In the genomic region with DNA sequence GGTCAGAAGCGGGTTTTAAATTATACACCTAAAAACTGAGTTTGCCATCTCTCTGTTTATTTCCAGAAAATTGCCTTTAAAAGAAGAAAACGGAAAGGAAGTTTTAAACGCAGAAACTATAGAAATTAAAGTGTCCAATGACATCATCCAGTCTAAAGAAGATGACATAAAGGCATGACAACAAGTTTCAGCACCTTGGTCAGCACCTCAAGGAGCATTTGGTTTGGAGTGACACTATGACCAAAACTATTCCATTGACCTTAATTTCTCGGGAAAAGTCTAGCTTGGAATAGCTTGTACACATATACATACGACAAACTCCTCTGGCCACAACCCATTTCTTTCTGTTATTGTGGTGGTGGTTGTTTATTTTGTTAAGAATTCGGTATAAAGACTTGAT, we compare ENCODE assay signal across 12 mouse cellular contexts.
A peak's percentile ranks its signal among the peaks of the same experiment; 100 is the strongest.
DNase-seq lines count a peak whose midpoint lies in the region; TF ChIP-seq lines count a peak whose summit lies in the region.
"Had no signal": no experiment of that assay in that cellular context is flagged by ENCODE, and none has a peak within 500 bp of the region (broad histone marks: within the 10 kb centered on the region; RNA-seq: fewer than 3 reads in every experiment).

No protein-coding gene starts in this region.

- H3K27ac ChIP-seq in left cerebral cortex, adult 2 months, result no peak overlapping the region
- H3K27ac ChIP-seq: embryonic facial prominence, embryonic 12.5 days; forebrain, embryonic 13.5 days; liver, embryonic 13.5 days had no signal

- no peak for TF ChIP-seq CTCF in left cerebral cortex, adult 2 months (IDR thresholded peaks at IDR 0.05)

- H3K4me3 ChIP-seq in left cerebral cortex, adult 2 months, result no peak overlapping the region
- H3K4me3 ChIP-seq: embryonic facial prominence, embryonic 12.5 days; forebrain, embryonic 13.5 days; liver, embryonic 13.5 days had no signal

- intact Hi-C loops in left cerebral cortex, adult 2 months (cut with DNase I), result no loop called here
- intact Hi-C loops in left cerebral cortex, postnatal 14 days (cut with DNase I), result no loop called here

- peak; percentile 1 for DNase-seq in adrenal gland, postnatal 25 days
- DNase-seq in adrenal gland, adult 2 months, result no peak
- peak; percentile 51 for DNase-seq in 3T3-L1 (ENCODE audit: low read depth, low spot score)
- peak; percentile 5 for DNase-seq in WW6 (ENCODE audit: low read depth, low spot score)
- peak; percentile 65 for DNase-seq in forelimb bud, embryonic 11.5 days (ENCODE audit: low read depth, low spot score)
- DNase-seq in spleen, postnatal 10 days (ENCODE audit: low spot score in 2 of 2), result no peak
- DNase-seq in left cerebral cortex, adult 2 months (ENCODE audit: extremely low spot score in 1 of 2, low spot score in 2 of 2), result no peak
- DNase-seq in left cerebral cortex, postnatal 14 days (ENCODE audit: low spot score in 2 of 2), result no peak
- DNase-seq: liver, embryonic 13.5 days; right cerebral cortex, postnatal 4 days had no signal

Comparison
In these comparisons a context has a peak if more than half of its experiments do, and no peak if none do; other contexts are left out.
1. DNase-seq: peak in adrenal gland, postnatal 25 days (single experiment), 3T3-L1 (single experiment), WW6 (single experiment) and forelimb bud, embryonic 11.5 days (single experiment); none in adrenal gland, adult 2 months (single experiment), spleen, postnatal 10 days (0 of 2), left cerebral cortex, adult 2 months (0 of 2) and left cerebral cortex, postnatal 14 days (0 of 2).